Mouse (Mus musculus) kidney, postnatal 0 days (tissue): ENCODE data around the gene Gm28053. TPM values are rescaled to one million over a fixed set of nuclear protein-coding genes. Genes with fewer than 3 reads are reported as not detected.

Experiments
- ATAC-seq: fragments of 200-750 bp; cut with Nextera tagmentation; replicated peaks from 2 replicates; pipeline ENCODE4 v1.8.0; 2017; ENCODE audit warnings: low read depth, moderate number of reproducible peaks, moderate TSS enrichment, moderate library complexity; ENCODE audit not compliant: low FRiP score
- DNase-seq: peaks from one replicate; pipeline ENCODE4 v3.0.0-alpha.2; 2016; ENCODE audit warnings: low spot score
- H3K27ac ChIP-seq: fragments of 300-500 bp; sonication (generic); 2 replicates; pipeline ENCODE4 v1.5.1; 2014; ENCODE audit warnings: mild to moderate bottlenecking
- H3K27me3 ChIP-seq: fragments of 300-500 bp; sonication (generic); 2 replicates; pipeline ENCODE4 v1.6.1; 2014; ENCODE audit warnings: low read length, mixed read lengths; ENCODE audit not compliant: insufficient read depth
- H3K36me3 ChIP-seq: fragments of 300-500 bp; sonication (generic); 2 replicates; pipeline ENCODE4 v1.6.1; 2014; ENCODE audit warnings: low read length, mixed read lengths; ENCODE audit not compliant: insufficient read depth
- H3K4me1 ChIP-seq: fragments of 300-500 bp; sonication (generic); replicated peaks from 2 replicates; pipeline ENCODE4 v1.6.1; 2014; ENCODE audit warnings: antibody characterized with exemption, low read length, mixed read lengths; ENCODE audit not compliant: insufficient read depth
- H3K4me2 ChIP-seq: fragments of 300-500 bp; sonication (generic); 2 replicates; pipeline ENCODE4 v1.6.1; 2014; ENCODE audit warnings: mild to moderate bottlenecking, low read length, moderate library complexity, mixed read lengths
- H3K4me3 ChIP-seq: fragments of 300-500 bp; sonication (generic); replicated peaks from 2 replicates; pipeline ENCODE4 v1.5.1; 2014; ENCODE audit warnings: low read depth, low read length
- H3K9ac ChIP-seq: fragments of 300-500 bp; sonication (generic); 2 replicates; pipeline ENCODE4 v1.6.1; 2014; ENCODE audit warnings: low read depth, low read length
- H3K9me3 ChIP-seq: fragments of 300-500 bp; sonication (generic); replicated peaks from 2 replicates; pipeline ENCODE4 v1.6.1; 2016; ENCODE audit warnings: low read length, inconsistent platforms, mixed read lengths
- CTCF ChIP-seq: IDR thresholded peaks from 2 replicates; pipeline ENCODE4 v1.5.1; 2016; ENCODE audit warnings: antibody characterized with exemption, low read depth, mild to moderate bottlenecking, moderate library complexity
- WGBS: fragments of 180-500 bp; shearing (Covaris S2); extraction: QIAGEN DNeasy Blood & Tissue Kit; methylation state at CpG from one replicate; pipeline ENCODE4 v1.1.7; 2014; 5-methylcytosine and 5-hydroxymethylcytosine counted together
- polyA plus RNA-seq: library from polyadenylated mRNA; unstranded; fragments of >200 nt; fragmentation: Nextera tagmentation; extraction: Ambion mirVana; gene quantifications from 2 replicates; pipeline ENCODE4 v1.2.1, GENCODE M21; 2015

Gene Gm28053
- 2.7 and 3.2 TPM in 2 replicates for polyA plus RNA-seq

GRCm38 (mm10) chr6:48718455-48718854 is at the start of gene Gm28053, which contains the start of gene Gimap7:
Gene Gm28053 (plus strand): TSS chr6:48718607.
Gene Gimap7 (plus strand): TSS chr6:48718621.
- no peaks in the 10 kb centered on the region for H3K36me3 ChIP-seq
- 59% methylated on average over 2 of the region's 2 CpGs for WGBS
- no peaks in the 10 kb centered on the region for H3K27me3 ChIP-seq
- no peak within 1 kb of the TSS for H3K9ac ChIP-seq
- no peaks in the 10 kb centered on the region for H3K9me3 ChIP-seq
- no peak within 1 kb of the TSS for H3K4me3 ChIP-seq
- DNase-seq: no peak
- H3K4me1 ChIP-seq: no peaks in the 10 kb centered on the region
- TF ChIP-seq CTCF: no peak
- ATAC-seq: no peak
- no peak within 1 kb of the TSS for H3K4me2 ChIP-seq
- no peak within 1 kb of the TSS for H3K27ac ChIP-seq

GRCm38 (mm10) chr6:48669446-48669969 is 48.9 kb upstream of the Gm28053 start:
- no peak overlapping the region for H3K9ac ChIP-seq
- no peak for ATAC-seq
- H3K9me3 ChIP-seq: no peaks in the 10 kb centered on the region
- whole genome bisulfite sequencing: 68% methylated on average over 2 of the region's 2 CpGs
- no peak for TF ChIP-seq CTCF
- no peak overlapping the region for H3K4me3 ChIP-seq
- no peaks in the 10 kb centered on the region for H3K36me3 ChIP-seq
- no peak overlapping the region for H3K27ac ChIP-seq
- H3K4me1 ChIP-seq: no peaks in the 10 kb centered on the region; the same call in 1 of the 2 replicates
- H3K4me2 ChIP-seq: no peak overlapping the region
- DNase-seq: no peak
- H3K27me3 ChIP-seq: no peaks in the 10 kb centered on the region

- Histone ChIP-seq H3K27ac (no peak overlapping the region), H3K4me1 (0 out of 2 replicates have a peak, but pooled peaks cover 7% of the 10 kb centered on the region), H3K9me3 (no peaks in the 10 kb centered on the region), H3K9ac (no peak overlapping the region), H3K4me3 (no peak overlapping the region), H3K27me3 (no peaks in the 10 kb centered on the region), H3K36me3 (no peaks in the 10 kb centered on the region), H3K4me2 (no peak overlapping the region)
- ATAC-seq (no peak), DNase-seq (no peak)
- 95% methylated on average over 9 of the region's 9 CpGs for WGBS
- no peak for TF ChIP-seq CTCF
Measured at GRCm38 (mm10) chr6:48674291-48675058, 43.9 kb upstream of the Gm28053 start.

- Histone ChIP-seq H3K36me3 (no peaks in the 10 kb centered on the region), H3K27me3 (no peaks in the 10 kb centered on the region), H3K4me1 (0 out of 2 replicates have a peak, but pooled peaks cover 7% of the 10 kb centered on the region), H3K4me2 (peak overlapping the region; percentile 53), H3K9me3 (no peaks in the 10 kb centered on the region), H3K9ac (0 out of 2 replicates have a peak overlapping the region, but pooled peaks have one; percentile 5), H3K27ac (peak overlapping the region; percentile 21; the same call in 1 of the 2 replicates), H3K4me3 (peak overlapping the region; percentile 29)
- WGBS: 56% methylated on average over 10 of the region's 10 CpGs
- ATAC-seq (no peak), DNase-seq (no peak)
- TF ChIP-seq CTCF: no peak
Measured at GRCm38 (mm10) chr6:48675400-48675930, 42.9 kb upstream of the Gm28053 start.

- DNase-seq: peak; percentile 32
- Histone ChIP-seq H3K4me1 (0 out of 2 replicates have a peak, but pooled peaks cover 7% of the 10 kb centered on the region), H3K9ac (0 out of 2 replicates have a peak within 1 kb of the TSS, but pooled peaks have one; percentile 5), H3K4me3 (peak within 1 kb of the TSS; percentile 29), H3K27me3 (no peaks in the 10 kb centered on the region), H3K27ac (peak within 1 kb of the TSS; percentile 21), H3K4me2 (peak within 1 kb of the TSS; percentile 53), H3K36me3 (no peaks in the 10 kb centered on the region), H3K9me3 (no peaks in the 10 kb centered on the region)
- WGBS: 18% methylated on average over 13 of the region's 13 CpGs
- TF ChIP-seq CTCF: no peak
- peak; percentile 66; the same call in 1 of the 2 replicates for ATAC-seq
Measured at GRCm38 (mm10) chr6:48675931-48676859, 42.2 kb upstream of the Gm28053 start, which contains the start of gene Gimap9. Gene Gimap9 (plus strand): TSS chr6:48676129.
